Mouse (Mus musculus) liver, postnatal 0 days (tissue): ENCODE measurements around the gene Fam205a1. TPM values are rescaled to one million over a fixed set of nuclear protein-coding genes. Genes with fewer than 3 reads are reported as not detected.
"Not testable (repeated sequence)": the region's sequence is repeated elsewhere in the genome, so short reads cannot be mapped to it uniquely, and the experiment has no call there.

ENCODE experiments used
- ATAC-seq: fragments of 200-750 bp; cut with Nextera tagmentation; 2 replicates; pipeline ENCODE4 v1.8.0; 2017; ENCODE audit warnings: mild to moderate bottlenecking, moderate library complexity
- DNase-seq: peaks from one replicate; pipeline ENCODE4 v3.0.0-alpha.2; 2016
- H3K27ac ChIP-seq: fragments of 300-500 bp; sonication (generic); 2 replicates; pipeline ENCODE4 v1.5.1; 2014; ENCODE audit warnings: antibody characterized with exemption, moderate library complexity, mild to moderate bottlenecking, low read depth
- H3K27me3 ChIP-seq: fragments of 300-500 bp; sonication (generic); 2 replicates; pipeline ENCODE4 v1.6.1; 2014; ENCODE audit warnings: low read length, control low read depth, mixed read lengths; ENCODE audit not compliant: insufficient read depth
- H3K36me3 ChIP-seq: fragments of 300-500 bp; sonication (generic); replicated peaks from 2 replicates; pipeline ENCODE4 v1.6.1; 2014; ENCODE audit warnings: mild to moderate bottlenecking, control low read depth, low read length, moderate library complexity, mixed read lengths; ENCODE audit not compliant: insufficient read depth
- H3K4me1 ChIP-seq: fragments of 300-500 bp; sonication (generic); 2 replicates; pipeline ENCODE4 v1.6.1; 2014; ENCODE audit warnings: antibody characterized with exemption, mild to moderate bottlenecking, control low read depth; ENCODE audit not compliant: insufficient read depth
- H3K4me2 ChIP-seq: fragments of 300-500 bp; sonication (generic); 2 replicates; pipeline ENCODE4 v1.6.1; 2014; ENCODE audit warnings: low read depth, mild to moderate bottlenecking, low read length, moderate library complexity, mixed read lengths
- H3K4me3 ChIP-seq: fragments of 300-500 bp; sonication (generic); 2 replicates; pipeline ENCODE4 v1.5.1; 2014; ENCODE audit warnings: low read depth, low read length
- H3K9ac ChIP-seq: fragments of 300-500 bp; sonication (generic); replicated peaks from 2 replicates; pipeline ENCODE4 v1.6.1; 2014; ENCODE audit warnings: mild to moderate bottlenecking, moderate library complexity
- H3K9me3 ChIP-seq: fragments of 300-500 bp; sonication (generic); 2 replicates; pipeline ENCODE4 v1.6.1; 2016; ENCODE audit warnings: mild to moderate bottlenecking, control low read depth, low read length, mixed read lengths
- EP300 ChIP-seq: IDR thresholded peaks from 2 replicates; pipeline ENCODE4 v1.6.1; 2016; ENCODE audit warnings: antibody characterized with exemption, low read depth, mild to moderate bottlenecking
- WGBS: fragments of 180-500 bp; shearing (Covaris S2); extraction: QIAGEN DNeasy Blood & Tissue Kit; methylation state at CpG from one replicate; pipeline ENCODE4 v1.1.7; 2014; ENCODE audit not compliant: insufficient replicate concordance; 5-methylcytosine and 5-hydroxymethylcytosine counted together
- polyA plus RNA-seq: library from polyadenylated mRNA; unstranded; fragments of >200 nt; fragmentation: Nextera tagmentation; extraction: Ambion mirVana; gene quantifications from 2 replicates; pipeline ENCODE4 v1.2.1, GENCODE M21; 2015

The Fam205a1 gene
- polyA plus RNA-seq, 1 experiment from 2014 or later, result 0.04 TPM

GRCm38 (mm10) chr4:42860483-42860882 lies 6.8 kb upstream of the Fam205a1 start:
- not testable (repeated sequence) for H3K4me3 ChIP-seq, H3K27me3 ChIP-seq, H3K36me3 ChIP-seq, H3K9me3 ChIP-seq, H3K9ac ChIP-seq, H3K4me1 ChIP-seq
- H3K4me2 ChIP-seq, result peak overlapping the region; percentile 26; the same call in 1 of the 2 replicates
- peak; percentile 100 for ATAC-seq
- DNase-seq, result peak; percentile 73
- 49% methylated on average over 9 of the region's 9 CpGs for WGBS
- H3K27ac ChIP-seq, result peak overlapping the region; percentile 82
- TF ChIP-seq EP300, result peak; percentile 93

GRCm38 (mm10) chr4:42856671-42857070 lies 3.0 kb upstream of the Fam205a1 start, which contains the start of gene Gm12394:
Gene Gm12394 (minus strand): TSS chr4:42856771.
- not testable (repeated sequence) for ATAC-seq, DNase-seq, H3K36me3 ChIP-seq, H3K9me3 ChIP-seq, H3K9ac ChIP-seq, H3K27ac ChIP-seq, H3K27me3 ChIP-seq, H3K4me2 ChIP-seq, H3K4me3 ChIP-seq, H3K4me1 ChIP-seq
- WGBS, result 80% methylated on average over 1 of the region's 1 CpGs

Other genes with a start within 250 kb of the Fam205a1 start
- gene Gm10591, start 241.7 kb downstream of the Fam205a1 start, polyA plus RNA-seq, result not detected in 2 replicates
- not detected in 2 replicates for gene Gm2564, start 224.2 kb downstream of the Fam205a1 start, polyA plus RNA-seq
- gene Ccl27b, start 198.6 kb downstream of the Fam205a1 start, polyA plus RNA-seq, result not detected in 2 replicates
- gene Il11ra2, start 192.0 kb downstream of the Fam205a1 start, polyA plus RNA-seq, result not detected in 2 replicates
- 0.19 TPM in 1 of 2 replicates, not detected in the other for gene 4930578G10Rik, start 118.3 kb downstream of the Fam205a1 start, polyA plus RNA-seq
- not detected in 2 replicates for gene Ccl19, start 97.3 kb downstream of the Fam205a1 start, polyA plus RNA-seq
- 0.70 and 1.1 TPM in 2 replicates for gene Ccl21a, start 79.9 kb downstream of the Fam205a1 start, polyA plus RNA-seq
- 0.05 TPM in 1 of 2 replicates, not detected in the other for gene Gm12394, start 2.9 kb upstream of the Fam205a1 start, polyA plus RNA-seq
- 0.22 and 0.39 TPM in 2 replicates for gene Fam205c, start 20.3 kb upstream of the Fam205a1 start, polyA plus RNA-seq
- gene Phf24, start 62.8 kb upstream of the Fam205a1 start, polyA plus RNA-seq, result 0.11 and 0.12 TPM in 2 replicates
- 0.73 and 1.0 TPM in 2 replicates for gene Dnajb5, start 95.9 kb upstream of the Fam205a1 start, polyA plus RNA-seq
- gene 1700022I11Rik, start 115.7 kb upstream of the Fam205a1 start, polyA plus RNA-seq, result 0.17 TPM in 1 of 2 replicates, not detected in the other
- 127 and 145 TPM in 2 replicates for gene Vcp, start 146.6 kb upstream of the Fam205a1 start, polyA plus RNA-seq
- 4.5 and 5.5 TPM in 2 replicates for gene Fancg, start 156.6 kb upstream of the Fam205a1 start, polyA plus RNA-seq
- gene Pigo, start 171.9 kb upstream of the Fam205a1 start, polyA plus RNA-seq, result 7.6 and 8.3 TPM in 2 replicates
- 114 and 116 TPM in 2 replicates for gene Stoml2, start 177.8 kb upstream of the Fam205a1 start, polyA plus RNA-seq
- gene Fam214b, start 192.3 kb upstream of the Fam205a1 start, polyA plus RNA-seq, result 11.3 and 11.7 TPM in 2 replicates
- 0.37 and 0.52 TPM in 2 replicates for gene Unc13b, start 205.1 kb upstream of the Fam205a1 start, polyA plus RNA-seq